Mouse (Mus musculus) C3H10T1/2 (cell line): Measurements from ENCODE around the gene As3mt. TPM values are rescaled to one million over a fixed set of nuclear protein-coding genes. Genes with fewer than 3 reads are reported as not detected.

Experiments
- polyA plus RNA-seq, 2 experiments: library from polyadenylated mRNA; unstranded; fragments of >200 nt; fragmentation: generic; extraction: Trizol; gene quantifications; one replicate each; pipeline ENCODE4 v1.2.1; 2012; ENCODE audit warnings: missing spikeins in 2 of 2

Gene As3mt
- polyA plus RNA-seq, result under 1 TPM; 0.04 TPM

GRCm38 (mm10) chr19:46707296-46708151, at the start of gene As3mt:
Gene As3mt (plus strand): TSS chr19:46707458.

GRCm38 (mm10) chr19:46672766-46673418, 34.4 kb upstream of the As3mt start, which contains the start of gene Cyp17a1:
Gene Cyp17a1 (minus strand): TSS chr19:46673172.

GRCm38 (mm10) chr19:46689460-46690372, 17.5 kb upstream of the As3mt start, which contains the start of gene Borcs7:
Gene Borcs7 (plus strand): TSS chr19:46689906.

GRCm38 (mm10) chr19:46761247-46761946, 54.1 kb downstream of the As3mt start, which contains the start of gene Cnnm2:
Gene Cnnm2 (plus strand): TSS chr19:46761596.

Other genes starting within 250 kb of the As3mt start
- gene Trim8, start 205.8 kb upstream of the As3mt start, polyA plus RNA-seq, result 10 to 100 TPM in 1 of 2 experiments, 1 to 10 TPM in 1; 7.1 to 38.0 TPM
- gene Arl3, start 134.3 kb upstream of the As3mt start, polyA plus RNA-seq, result 100 to 1,000 TPM in 1 of 2 experiments, 10 to 100 TPM in 1; 54.5 to 213 TPM
- 1 to 10 TPM; 1.1 to 5.3 TPM for gene Sfxn2, start 134.1 kb upstream of the As3mt start, polyA plus RNA-seq
- 10 to 100 TPM; 15.2 to 55.6 TPM for gene Wbp1l, start 108.4 kb upstream of the As3mt start, polyA plus RNA-seq
- gene Cyp17a1, start 34.3 kb upstream of the As3mt start, polyA plus RNA-seq, result not detected
- gene Borcs7, start 17.6 kb upstream of the As3mt start, polyA plus RNA-seq, result 10 to 100 TPM in 1 of 2 experiments, 1 to 10 TPM in 1; 2.9 to 12.1 TPM
- gene Cnnm2, start 54.1 kb downstream of the As3mt start, polyA plus RNA-seq, result 10 to 100 TPM in 1 of 2 experiments, 1 to 10 TPM in 1; 2.8 to 11.8 TPM